Mouse (Mus musculus) cortical plate, adult 2 months (tissue): Measurements from ENCODE around the gene Sirpa.

Experiments
- CTCF ChIP-seq: fragments of 200-500 bp; IDR thresholded peaks from 2 replicates; pipeline ENCODE4 v1.5.1; 2011; ENCODE audit warnings: mild to moderate bottlenecking, control low read depth, low read length; ENCODE audit not compliant: insufficient read depth; ENCODE audit errors: extremely low read depth
- POLR2A ChIP-seq: fragments of 200-500 bp; IDR thresholded peaks from 2 replicates; pipeline ENCODE4 v1.6.1; 2011; ENCODE audit warnings: mild to moderate bottlenecking, low read length, control low read depth; ENCODE audit not compliant: insufficient read depth; ENCODE audit errors: extremely low read depth

GRCm38 (mm10) chr2:129680236-129680635, 87.6 kb downstream of the Sirpa start:
- TF ChIP-seq POLR2A (no peak), CTCF (no peak)
